Mouse (Mus musculus): ENCODE measurements around the gene Ptprd.
"Not testable (repeated sequence)": the region's sequence is repeated elsewhere in the genome, so short reads cannot be mapped to it uniquely, and the experiment has no call there.

Gene Ptprd

DNA sequence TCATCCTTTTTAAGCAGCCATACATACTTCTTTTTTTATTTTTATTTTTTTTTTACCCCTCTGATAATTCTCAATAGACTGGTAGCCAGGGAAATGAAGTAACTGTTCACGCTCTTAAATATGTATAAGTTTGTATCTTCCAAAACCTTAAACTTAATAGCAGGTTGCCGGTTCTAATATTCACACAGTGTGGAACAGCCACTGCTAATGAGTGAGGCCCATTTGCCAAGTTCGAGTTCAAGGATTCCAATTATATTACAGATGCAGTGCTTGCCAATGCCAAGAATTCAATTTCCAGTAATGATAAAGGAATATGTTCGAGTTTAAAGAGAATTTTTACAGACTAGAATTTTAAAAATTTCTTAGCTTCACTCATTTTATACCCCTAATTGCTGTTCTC is 322.3 kb downstream of the Ptprd start:
- DNase-seq (ENCODE audit: low read depth) = no peak

DNA sequence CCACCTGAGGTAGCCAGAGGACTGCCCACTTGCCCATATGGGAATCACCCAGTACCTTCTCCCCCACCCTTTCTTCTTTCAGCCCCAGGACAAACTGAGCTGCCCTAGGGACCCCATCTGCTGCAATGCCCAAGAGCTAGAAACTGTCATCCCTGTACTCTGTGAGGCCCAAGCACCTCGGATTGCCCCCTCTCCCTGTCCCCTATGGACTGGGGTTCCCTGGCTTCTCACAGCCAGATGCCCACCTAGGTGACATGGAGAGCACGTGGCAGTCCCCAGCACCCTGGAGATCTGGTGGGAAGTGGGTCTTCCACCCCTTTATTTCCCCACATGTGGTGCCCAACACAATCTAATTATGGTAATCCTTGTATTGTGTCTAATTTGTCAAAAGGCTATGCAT is 331.5 kb downstream of the Ptprd start:
- DNase-seq (ENCODE audit: low read depth) = no peak

DNA sequence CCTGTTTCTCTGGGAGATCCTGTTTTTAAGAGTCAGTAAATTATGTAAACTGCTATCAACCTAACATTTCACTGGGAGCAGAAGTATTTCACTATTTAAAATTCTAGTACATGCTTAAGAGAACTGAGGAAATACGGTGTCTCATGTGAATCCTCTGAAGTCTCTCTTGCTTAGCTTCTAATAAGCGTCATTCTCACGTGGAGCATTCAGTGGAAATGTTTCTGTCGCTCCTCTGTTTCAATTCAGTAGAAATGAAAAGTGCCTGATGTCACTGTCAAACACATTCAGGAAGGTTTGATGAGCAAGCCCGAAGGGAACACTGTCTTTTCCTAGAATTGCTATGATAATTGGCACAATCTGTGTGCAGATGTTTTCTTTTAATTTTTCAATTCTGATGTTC is 350.5 kb downstream of the Ptprd start:
- DNase-seq (ENCODE audit: low read depth) = no peak

DNA sequence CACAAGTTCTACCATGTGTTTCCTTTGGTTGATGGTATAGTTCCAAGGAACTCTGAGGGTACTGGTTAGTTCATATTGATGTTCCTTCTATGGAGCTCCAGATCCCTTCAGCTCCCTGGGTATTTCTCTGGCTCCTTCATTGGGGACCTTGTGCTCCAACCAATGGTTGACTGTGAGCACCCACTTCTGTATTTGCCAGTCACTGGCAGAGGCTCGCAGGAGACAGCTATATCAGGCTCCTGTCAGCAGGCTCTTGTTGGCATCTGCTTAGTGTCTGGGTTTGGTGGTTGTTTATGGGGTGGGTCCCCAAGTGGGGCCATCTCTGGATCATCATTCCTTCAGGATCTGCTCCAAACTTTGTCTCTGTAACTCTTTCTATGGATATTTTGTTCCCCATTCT is 414.4 kb downstream of the Ptprd start:
- not testable (repeated sequence) for DNase-seq (ENCODE audit: low read depth)

DNA sequence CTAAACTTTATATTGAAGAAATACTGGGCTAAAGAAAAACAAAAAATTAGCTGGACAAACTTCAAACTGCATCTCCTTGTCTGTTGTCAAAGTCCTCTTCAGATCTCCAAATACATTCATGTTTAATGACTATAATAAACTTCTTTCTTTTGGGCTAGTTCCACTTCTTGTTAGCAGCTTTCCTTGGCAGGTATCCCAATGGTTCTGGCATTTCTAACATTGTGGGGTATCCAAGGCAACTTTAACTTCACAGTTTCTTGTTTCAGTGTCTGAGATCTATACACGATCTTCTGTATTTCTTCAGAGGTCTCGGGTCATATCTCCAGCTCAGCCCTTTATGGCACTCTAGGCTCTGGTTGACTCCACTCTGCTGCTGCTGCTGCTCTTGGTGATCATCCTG is 434.5 kb downstream of the Ptprd start:
- no peak for DNase-seq (ENCODE audit: low read depth)

DNA sequence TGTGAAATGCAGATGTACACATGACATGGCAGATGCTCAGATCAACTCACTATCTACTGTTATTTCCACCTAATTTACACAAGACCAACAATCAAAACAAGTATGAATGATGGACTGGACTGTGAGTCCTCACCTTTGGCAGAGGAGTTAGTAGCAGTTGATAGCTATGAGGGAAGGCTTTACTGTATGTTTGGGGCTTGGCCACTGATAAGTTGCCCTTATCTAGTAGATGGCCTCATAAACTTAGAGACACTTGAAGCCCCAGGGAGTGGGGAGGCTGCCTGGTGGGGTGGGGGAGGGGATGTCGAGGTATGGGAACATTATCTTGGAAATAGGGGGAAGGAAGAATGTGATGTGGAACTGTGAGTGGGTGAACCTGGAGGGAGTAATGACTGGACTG is 448.0 kb downstream of the Ptprd start:
- no peak for DNase-seq (ENCODE audit: low read depth)

DNA sequence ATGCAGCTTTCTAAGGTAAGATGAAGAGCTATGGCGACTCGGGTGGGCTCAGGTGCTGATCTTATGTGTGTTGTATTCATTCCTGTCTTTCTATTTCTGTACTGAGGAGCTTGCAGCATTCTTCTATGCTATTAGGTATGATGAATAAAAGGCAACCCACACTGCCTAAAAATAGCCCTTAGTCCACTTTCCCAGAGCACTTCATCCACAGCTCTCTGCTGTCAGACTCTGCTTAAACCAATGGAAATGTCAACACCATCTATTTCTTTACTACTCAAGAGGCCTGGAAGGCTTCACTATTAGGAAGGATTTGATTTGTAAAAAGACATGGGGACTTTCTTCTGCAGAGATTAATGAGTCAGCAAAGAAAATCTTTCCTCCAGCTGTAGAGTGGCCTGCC is 468.4 kb downstream of the Ptprd start:
- DNase-seq (ENCODE audit: low read depth) = no peak

DNA sequence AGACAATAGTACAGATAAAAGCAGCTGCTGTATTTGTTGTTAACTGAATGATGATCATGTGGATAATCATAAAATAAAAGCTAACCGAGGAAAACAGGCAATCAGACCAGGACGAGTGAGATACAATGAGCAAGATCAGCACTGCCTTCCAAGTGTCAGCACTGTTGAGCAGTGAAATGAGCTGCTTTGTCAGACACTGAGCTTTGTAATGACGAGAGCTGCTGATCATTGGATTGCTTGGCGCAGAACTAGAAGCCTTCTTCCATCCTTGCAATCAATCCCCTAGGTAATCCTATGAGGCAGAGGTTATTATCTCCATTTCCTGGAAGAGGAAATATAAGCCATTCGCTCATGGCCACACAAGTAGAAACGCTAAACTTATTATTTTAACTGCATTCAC is 489.9 kb downstream of the Ptprd start:
- DNase-seq (ENCODE audit: low read depth) = no peak

DNA sequence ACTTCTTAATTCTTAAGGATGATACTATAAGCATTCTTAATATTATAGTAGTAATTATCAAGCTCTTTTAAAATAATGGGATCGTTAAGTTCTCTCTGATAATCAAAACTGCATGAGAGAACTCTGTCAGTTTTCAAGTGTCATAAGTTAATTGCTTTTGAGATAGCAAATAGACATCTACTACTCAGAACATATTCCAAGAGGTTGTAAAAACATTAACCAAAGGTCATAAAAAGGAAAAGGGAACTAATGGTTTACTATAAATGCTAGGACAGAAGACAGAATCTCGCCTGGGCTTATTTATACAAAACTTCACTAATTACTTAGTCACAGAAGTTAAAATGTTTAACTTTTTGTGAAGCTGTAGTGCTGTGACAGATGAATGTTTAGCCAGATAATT is 494.0 kb downstream of the Ptprd start:
- DNase-seq (ENCODE audit: low read depth) = no peak

DNA sequence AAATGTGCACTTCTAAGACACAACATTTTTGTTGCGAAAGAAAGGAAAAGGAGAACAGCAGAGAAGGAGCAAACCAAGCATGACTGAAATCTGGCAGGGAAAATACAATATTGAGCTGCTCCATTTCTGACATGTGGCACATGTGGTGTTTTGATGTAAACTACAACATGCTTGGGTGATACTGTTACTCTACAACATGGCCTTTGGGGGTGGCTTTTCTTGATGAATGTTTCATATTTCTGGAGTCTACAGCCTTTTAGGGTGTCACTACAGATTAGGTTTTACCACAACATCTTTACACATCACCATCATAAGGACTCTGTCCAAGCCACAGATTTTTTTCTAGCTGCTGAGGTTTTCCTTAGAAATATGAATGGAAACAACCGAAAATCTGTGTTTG is 501.5 kb downstream of the Ptprd start:
- no peak for DNase-seq (ENCODE audit: low read depth)

DNA sequence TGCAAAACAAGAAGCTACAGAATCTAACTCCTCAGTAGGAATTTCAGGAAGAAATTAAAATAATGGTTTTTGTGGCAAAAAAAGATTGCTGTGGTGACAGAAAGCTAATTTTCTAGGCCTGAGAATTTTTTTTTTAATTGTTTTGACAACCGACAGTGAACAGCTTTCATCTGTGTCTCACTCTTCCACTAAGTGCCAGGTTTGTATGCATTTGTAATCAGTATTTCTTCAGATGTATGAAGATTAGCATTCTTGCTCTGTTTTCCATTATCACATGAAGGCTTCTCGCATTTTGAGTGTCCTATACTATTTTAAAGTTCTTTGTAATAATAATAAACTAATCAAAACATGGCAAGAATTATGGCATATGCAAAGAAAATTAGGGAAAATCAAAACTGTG is 513.5 kb downstream of the Ptprd start:
- DNase-seq (ENCODE audit: low read depth) = no peak

DNA sequence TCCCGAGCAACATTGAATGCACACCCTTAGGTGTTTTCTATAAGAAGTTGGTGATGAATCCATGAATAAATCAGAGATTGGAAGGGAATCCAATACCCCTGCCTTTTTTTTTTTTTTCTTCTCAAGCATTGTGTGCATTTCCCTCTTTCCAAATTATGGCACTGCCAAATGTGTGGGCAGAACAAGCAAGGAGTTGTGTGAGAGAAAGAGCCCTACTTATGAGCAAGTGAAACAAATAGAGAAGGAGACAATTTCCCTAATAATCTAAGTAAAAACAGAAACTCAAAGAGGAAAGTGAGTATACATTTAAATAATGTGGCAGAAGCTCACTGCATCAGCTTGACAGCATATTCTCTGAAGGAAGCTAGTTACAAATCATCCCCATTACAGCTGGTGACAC is 536.0 kb downstream of the Ptprd start:
- no peak for DNase-seq (ENCODE audit: low read depth)

DNA sequence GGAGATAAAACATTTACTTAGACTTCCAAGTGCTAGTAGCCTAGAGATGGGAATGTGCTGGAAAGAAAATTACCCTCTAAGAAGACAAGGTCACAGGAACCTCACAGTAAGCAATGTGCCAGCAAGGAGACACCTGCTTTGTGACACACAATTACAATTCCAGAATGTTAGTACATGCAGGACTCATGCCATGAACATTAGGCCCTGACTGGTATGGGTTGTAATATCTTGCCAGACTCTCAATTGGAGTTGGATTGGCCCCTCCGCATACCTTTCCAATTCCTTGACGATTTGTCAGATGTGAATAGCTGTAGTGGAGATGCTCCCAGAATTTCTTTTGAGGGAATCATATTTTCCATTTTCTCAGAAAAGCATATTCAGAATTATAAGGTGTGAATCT is 547.0 kb downstream of the Ptprd start:
- DNase-seq (ENCODE audit: low read depth) = no peak

DNA sequence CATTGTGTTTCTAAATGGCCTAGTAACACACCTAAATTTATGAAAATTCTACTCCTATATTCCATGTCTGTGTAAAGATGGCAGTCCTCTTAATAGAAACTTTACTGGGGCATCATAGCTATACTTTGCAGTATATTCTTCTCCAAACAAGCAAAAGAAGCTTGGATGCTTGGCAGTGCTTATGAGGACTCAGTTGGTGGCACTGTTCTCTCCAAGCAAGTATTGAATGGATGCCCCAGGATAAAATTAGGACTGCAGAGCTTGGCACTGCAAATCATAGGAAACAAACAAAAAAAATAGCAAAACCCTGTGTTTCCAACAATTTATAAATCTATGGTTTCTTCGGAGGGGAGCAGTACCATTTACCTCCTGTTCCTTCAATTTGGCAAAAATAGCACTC is 549.5 kb downstream of the Ptprd start:
- DNase-seq (ENCODE audit: low read depth) = no peak

DNA sequence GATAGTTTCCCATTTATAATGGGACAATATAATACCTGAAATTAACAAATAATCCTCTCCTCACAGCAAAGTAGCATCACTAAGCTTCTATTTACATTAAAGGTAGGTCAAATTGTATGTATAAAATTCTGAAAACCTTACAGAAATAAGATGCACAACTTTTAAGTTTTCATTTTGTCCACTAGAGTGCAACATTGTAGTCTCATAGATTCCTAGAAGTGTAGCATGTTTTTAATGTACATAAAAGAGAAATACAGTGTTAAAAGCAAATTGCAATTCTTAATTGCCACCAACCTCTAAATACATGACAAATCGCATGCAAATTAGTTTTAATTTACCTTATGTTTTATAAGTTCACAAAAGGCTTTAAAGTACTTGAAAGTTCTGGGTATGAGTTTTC is 556.1 kb downstream of the Ptprd start:
- DNase-seq (ENCODE audit: low read depth) = no peak

DNA sequence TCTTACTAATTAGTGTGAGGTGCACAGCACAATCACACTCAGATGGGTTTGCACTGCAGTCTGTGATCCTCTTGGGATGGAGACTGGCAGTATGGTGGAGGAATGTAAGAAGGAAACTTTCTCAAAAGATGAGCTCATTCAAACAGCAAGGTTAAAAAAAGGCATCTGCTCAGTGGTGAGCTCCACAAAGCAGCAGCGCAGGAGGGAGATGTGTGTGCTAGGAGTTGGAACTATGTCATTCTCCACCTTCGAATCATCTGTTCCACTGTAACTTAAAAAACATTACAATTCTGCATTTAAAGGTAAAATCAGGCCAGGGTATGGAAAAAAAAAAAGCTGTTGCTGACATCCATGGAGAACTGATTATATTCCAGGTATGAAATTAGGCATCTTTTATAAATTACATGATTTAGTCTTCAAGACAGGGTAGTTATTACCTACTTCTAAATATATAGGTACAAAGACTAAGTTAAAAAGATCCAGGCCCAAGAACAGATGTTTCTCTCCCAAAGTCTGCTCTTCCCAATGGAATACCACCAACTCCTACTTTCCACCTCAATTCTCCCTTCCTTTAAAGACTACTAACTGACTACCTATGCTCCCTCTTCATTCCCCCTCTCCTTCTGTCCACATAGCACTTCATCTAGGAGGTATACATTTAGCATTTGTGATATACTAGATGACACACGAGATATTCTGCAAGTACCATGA is 562.0 kb downstream of the Ptprd start:
- DNase-seq (ENCODE audit: low read depth) = no peak

DNA sequence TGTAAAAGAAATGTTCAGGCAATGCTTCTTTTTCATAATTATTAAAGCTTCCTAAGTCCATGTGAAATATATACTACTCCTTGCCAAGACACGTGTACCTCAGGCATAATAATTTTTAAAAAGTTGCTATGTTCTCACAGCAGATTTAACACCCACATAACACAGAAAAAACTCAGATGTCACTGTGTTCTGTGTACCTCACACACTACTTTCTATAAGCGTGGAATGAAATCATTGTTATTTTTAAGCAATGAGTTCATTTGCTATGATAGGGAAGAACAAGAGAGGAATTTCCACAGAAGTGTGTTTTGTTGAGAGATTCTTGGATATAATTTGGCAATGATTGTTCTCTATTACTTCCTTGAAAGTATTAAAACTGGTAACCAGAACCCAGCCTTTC is 562.9 kb downstream of the Ptprd start:
- no peak for DNase-seq (ENCODE audit: low read depth)

DNA sequence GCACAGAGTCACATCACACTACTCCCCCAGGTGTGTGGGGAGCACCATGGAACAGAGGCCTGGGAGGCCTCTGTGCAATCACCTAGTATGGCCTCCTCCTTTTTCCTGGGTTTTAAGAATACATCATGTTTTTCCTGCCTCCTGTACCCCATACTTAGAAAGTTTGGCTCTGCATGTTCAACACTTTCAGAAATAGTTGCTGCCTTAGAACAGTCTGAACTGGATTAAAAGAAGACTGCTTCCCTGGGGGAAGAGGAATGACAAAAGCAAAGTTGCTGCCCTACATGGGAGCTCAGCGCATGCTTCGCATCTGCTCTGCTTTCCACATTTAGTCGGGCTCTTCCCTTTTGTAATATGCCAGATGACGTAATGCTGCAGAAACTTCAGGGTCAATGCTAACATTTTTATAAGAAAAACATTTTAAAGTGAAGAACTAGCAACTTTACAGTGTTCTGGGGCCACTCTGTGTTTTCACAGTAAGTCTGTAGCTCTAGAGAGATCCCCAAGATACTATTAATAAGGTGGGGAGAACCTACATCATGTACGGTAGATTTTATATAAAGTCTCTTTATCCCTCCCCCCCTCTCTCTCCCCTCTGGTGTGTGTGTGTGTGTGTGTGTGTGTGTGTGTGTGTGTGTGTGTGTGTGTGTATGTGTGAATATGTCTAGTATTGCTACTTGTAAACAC is 564.2 kb downstream of the Ptprd start:
- peak; percentile 7 for DNase-seq (ENCODE audit: low read depth)

DNA sequence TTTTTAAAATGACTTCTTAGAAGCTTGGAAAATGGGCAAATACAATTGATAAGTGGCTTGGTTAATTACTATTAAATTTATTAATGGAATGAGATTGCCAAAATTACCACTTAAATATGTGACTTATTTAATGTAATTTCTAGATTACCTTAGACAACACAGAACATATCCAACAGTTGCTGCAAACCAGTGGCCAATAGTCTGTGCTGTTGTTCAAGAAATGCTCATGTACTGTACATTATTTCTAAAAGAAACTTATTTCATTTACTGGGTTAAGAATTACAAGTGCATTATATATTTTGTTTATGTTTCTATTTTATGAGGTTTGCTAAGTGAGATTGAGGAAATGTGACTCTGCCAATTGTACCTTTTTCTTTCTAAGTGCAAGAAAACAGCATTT is 567.3 kb downstream of the Ptprd start:
- no peak for DNase-seq (ENCODE audit: low read depth)

DNA sequence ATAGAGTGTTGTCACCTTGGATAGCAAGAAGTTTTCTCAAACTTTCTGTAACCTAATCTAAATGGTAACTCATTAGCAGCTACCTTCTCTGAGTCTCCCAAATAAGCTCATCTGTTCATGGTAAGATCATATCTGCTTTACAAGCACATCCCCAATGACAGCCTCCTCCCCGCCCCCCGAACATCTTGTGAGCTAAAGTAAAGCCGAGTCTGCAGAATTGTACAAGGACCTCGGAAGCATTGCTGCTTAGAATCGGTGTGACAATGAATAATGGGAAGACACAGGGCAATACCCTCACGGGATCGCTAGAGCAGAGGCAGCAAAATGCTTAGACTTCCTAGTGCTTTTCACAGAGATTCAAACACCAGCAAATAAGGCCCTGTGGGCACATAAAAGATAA is 571.7 kb downstream of the Ptprd start:
- DNase-seq (ENCODE audit: low read depth) = no peak

DNA sequence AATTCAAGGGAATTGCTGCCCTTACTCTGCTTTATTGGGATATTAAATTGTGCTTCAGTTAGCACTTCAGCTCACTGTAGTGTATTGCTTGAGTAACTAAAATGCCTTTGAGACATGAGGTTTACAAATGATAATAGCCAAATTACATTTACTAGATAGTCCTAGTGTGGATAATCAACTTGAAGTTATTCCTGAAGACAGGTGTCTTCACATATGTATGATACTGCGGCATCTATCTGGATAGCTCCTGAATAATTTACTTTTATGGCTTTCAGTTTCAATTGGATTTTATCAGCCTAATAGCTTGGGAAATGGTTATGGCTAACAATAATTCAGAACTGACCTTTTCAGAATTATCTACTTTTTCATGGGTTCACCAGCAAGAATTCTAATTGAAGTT is 598.6 kb downstream of the Ptprd start:
- DNase-seq (ENCODE audit: low read depth) = no peak

DNA sequence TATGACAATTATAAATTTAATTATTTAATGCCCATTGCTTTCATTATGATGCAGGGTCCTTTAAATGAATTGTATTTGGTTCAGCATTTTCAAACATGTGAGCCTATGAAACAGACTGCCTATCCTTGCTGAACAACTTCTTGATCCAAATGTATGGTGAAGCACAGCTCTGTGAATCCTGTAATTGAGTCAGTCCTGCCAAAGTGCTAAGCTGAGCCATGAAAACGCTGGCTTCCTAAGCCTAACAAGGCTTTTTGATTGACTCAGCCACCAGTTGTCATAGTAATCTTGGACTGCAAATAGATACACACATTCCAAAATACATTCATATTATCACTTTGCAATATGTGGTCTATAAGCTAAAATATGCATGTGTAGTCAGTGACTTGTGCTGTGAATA is 625.1 kb downstream of the Ptprd start:
- no peak for DNase-seq (ENCODE audit: low read depth)

DNA sequence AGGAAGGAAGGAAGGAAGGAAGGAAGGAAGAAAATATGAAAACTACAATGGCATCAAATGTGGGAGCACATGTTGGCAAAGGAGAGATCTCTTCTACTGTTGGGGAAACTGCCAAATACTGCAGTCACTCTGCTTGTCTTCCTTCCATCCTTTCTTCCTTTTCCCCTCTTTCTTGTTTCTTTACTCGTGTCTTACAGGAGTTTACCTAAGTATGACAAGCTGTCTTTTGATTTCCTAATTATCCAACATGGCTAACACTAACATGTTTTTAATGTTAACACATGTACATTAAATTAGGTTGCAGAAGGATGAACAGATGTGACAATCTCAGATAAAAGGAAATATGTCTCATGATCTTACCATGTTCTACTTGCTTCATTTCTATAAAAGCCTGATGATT is 625.5 kb downstream of the Ptprd start:
- no peak for DNase-seq (ENCODE audit: low read depth)

All from NIH3T3 (cell line).